Mouse (Mus musculus) heart, embryonic 11.5 days (tissue): ENCODE data around the gene Btbd6. TPM values are rescaled to one million over a fixed set of nuclear protein-coding genes. Genes with fewer than 3 reads are reported as not detected.
A peak's percentile ranks its signal among the peaks of the same experiment; 100 is the strongest.

Source experiments
- ATAC-seq: fragments of 200-750 bp; cut with Nextera tagmentation; replicated peaks from 2 replicates; pipeline ENCODE4 v1.8.0; 2017; ENCODE audit warnings: moderate library complexity; ENCODE audit not compliant: insufficient number of reproducible peaks, low FRiP score, low TSS enrichment
- H3K27ac ChIP-seq: fragments of 300-500 bp; sonication (generic); 2 replicates; pipeline ENCODE4 v1.5.1; 2014; ENCODE audit warnings: mild to moderate bottlenecking, low read depth, low read length
- H3K27me3 ChIP-seq: fragments of 300-500 bp; sonication (generic); 2 replicates; pipeline ENCODE4 v1.6.1; 2014; ENCODE audit warnings: mild to moderate bottlenecking, low read length, mixed read lengths; ENCODE audit not compliant: control insufficient read depth, insufficient read depth
- H3K36me3 ChIP-seq: fragments of 300-500 bp; sonication (generic); 2 replicates; pipeline ENCODE4 v1.6.1; 2014; ENCODE audit warnings: mild to moderate bottlenecking, low read length, moderate library complexity, mixed read lengths; ENCODE audit not compliant: control insufficient read depth, insufficient read depth
- H3K4me1 ChIP-seq: fragments of 300-500 bp; sonication (generic); 2 replicates; pipeline ENCODE4 v1.6.1; 2014; ENCODE audit warnings: low read length; ENCODE audit not compliant: control insufficient read depth, insufficient read depth
- H3K4me2 ChIP-seq: fragments of 300-500 bp; sonication (generic); 2 replicates; pipeline ENCODE4 v1.6.1; 2014; ENCODE audit warnings: mild to moderate bottlenecking, moderate library complexity
- H3K4me3 ChIP-seq: fragments of 300-500 bp; sonication (generic); 2 replicates; pipeline ENCODE4 v1.5.1; 2014; ENCODE audit warnings: low read depth, low read length
- H3K9ac ChIP-seq: fragments of 300-500 bp; sonication (generic); 2 replicates; pipeline ENCODE4 v1.6.1; 2014; ENCODE audit warnings: mild to moderate bottlenecking, low read depth, low read length, moderate library complexity
- H3K9me3 ChIP-seq: fragments of 300-500 bp; sonication (generic); replicated peaks from 2 replicates; pipeline ENCODE4 v1.6.1; 2016; ENCODE audit warnings: low read length; ENCODE audit not compliant: control insufficient read depth
- WGBS: fragments of 180-500 bp; shearing (Covaris S2); extraction: QIAGEN DNeasy Blood & Tissue Kit; methylation state at CpG from one replicate; pipeline ENCODE4 v1.1.7; 2014; ENCODE audit not compliant: insufficient replicate concordance; 5-methylcytosine and 5-hydroxymethylcytosine counted together
- polyA plus RNA-seq: library from polyadenylated mRNA; unstranded; fragments of >200 nt; fragmentation: Nextera tagmentation; extraction: Ambion mirVana; gene quantifications from 2 replicates; pipeline ENCODE4 v1.2.1, GENCODE M21; 2014

The Btbd6 gene
- polyA plus RNA-seq, 1 experiment from 2014 or later, result 18.9 TPM

- Histone ChIP-seq H3K36me3 (peaks cover 49% of the 10 kb centered on the region), H3K4me3 (no peak overlapping the region), H3K4me1 (peaks cover 9% of the 10 kb centered on the region; the same call in 1 of the 2 replicates), H3K9me3 (no peaks in the 10 kb centered on the region), H3K27ac (no peak overlapping the region; the same call in 1 of the 2 replicates), H3K9ac (no peak overlapping the region), H3K27me3 (no peaks in the 10 kb centered on the region), H3K4me2 (no peak overlapping the region)
- ATAC-seq, result no peak
- 77% methylated on average over 5 of the region's 5 CpGs for whole genome bisulfite sequencing
Observed at GRCm38 (mm10) chr12:112961872-112962271, 14.4 kb upstream of the Btbd6 start.

- Histone ChIP-seq H3K4me1 (no peaks in the 10 kb centered on the region), H3K27ac (no peak overlapping the region), H3K9me3 (no peaks in the 10 kb centered on the region), H3K4me2 (no peak overlapping the region), H3K9ac (no peak overlapping the region), H3K36me3 (peaks cover 57% of the 10 kb centered on the region), H3K27me3 (no peaks in the 10 kb centered on the region), H3K4me3 (no peak overlapping the region)
- 92% methylated on average over 13 of the region's 13 CpGs for WGBS
- ATAC-seq, result no peak
Observed at GRCm38 (mm10) chr12:112965783-112966182, 10.5 kb upstream of the Btbd6 start.

GRCm38 (mm10) chr12:112968943-112969342, 7.3 kb upstream of the Btbd6 start:
- H3K9ac ChIP-seq, result no peak overlapping the region
- no peaks in the 10 kb centered on the region for H3K27me3 ChIP-seq
- H3K9me3 ChIP-seq, result no peaks in the 10 kb centered on the region
- no peak overlapping the region for H3K4me2 ChIP-seq
- H3K27ac ChIP-seq, result no peak overlapping the region
- H3K36me3 ChIP-seq, result peaks cover 64% of the 10 kb centered on the region
- no peak for ATAC-seq
- WGBS, result 74% methylated on average over 8 of the region's 8 CpGs
- no peaks in the 10 kb centered on the region for H3K4me1 ChIP-seq
- no peak overlapping the region for H3K4me3 ChIP-seq

- Histone ChIP-seq H3K27ac (no peak overlapping the region), H3K4me1 (no peaks in the 10 kb centered on the region), H3K36me3 (peaks cover 59% of the 10 kb centered on the region), H3K27me3 (no peaks in the 10 kb centered on the region), H3K9ac (no peak overlapping the region), H3K9me3 (no peaks in the 10 kb centered on the region), H3K4me2 (no peak overlapping the region), H3K4me3 (no peak overlapping the region)
- 74% methylated on average over 6 of the region's 6 CpGs for WGBS
- no peak for ATAC-seq
Observed at GRCm38 (mm10) chr12:112969616-112970015, 6.7 kb upstream of the Btbd6 start.

DNA sequence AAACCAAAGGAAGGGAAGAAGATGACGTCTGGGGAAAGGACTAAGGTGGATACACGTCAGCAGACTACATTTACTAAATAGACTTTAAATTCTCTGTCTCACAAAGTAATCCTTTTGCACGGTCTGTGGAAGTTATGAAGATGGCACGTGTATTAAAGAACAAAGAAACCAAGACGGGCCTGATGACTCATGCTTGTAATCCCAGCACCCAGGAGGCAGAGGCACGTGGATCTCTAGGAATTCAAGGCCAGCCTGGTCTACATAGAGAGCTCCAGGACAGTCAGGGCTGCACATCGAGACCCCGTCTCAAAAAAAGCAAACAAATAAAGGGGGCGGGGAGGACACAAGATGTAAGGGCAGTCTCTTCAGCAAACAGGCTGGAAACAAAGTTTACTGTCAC, 1.5 kb upstream of the Btbd6 start:
- H3K9ac ChIP-seq, result no peak overlapping the region
- WGBS, result 89% methylated on average over 9 of the region's 9 CpGs
- peaks cover 49% of the 10 kb centered on the region for H3K36me3 ChIP-seq
- no peak for ATAC-seq
- no peak overlapping the region for H3K4me2 ChIP-seq
- H3K4me3 ChIP-seq, result no peak overlapping the region
- H3K27me3 ChIP-seq, result no peaks in the 10 kb centered on the region
- no peaks in the 10 kb centered on the region for H3K9me3 ChIP-seq
- H3K27ac ChIP-seq, result no peak overlapping the region
- H3K4me1 ChIP-seq, result peaks cover 8% of the 10 kb centered on the region

- Histone ChIP-seq H3K27ac (peak overlapping the region; percentile 83), H3K4me3 (peak overlapping the region; percentile 61), H3K9me3 (no peaks in the 10 kb centered on the region), H3K36me3 (peaks cover 40% of the 10 kb centered on the region), H3K9ac (peak overlapping the region; percentile 76), H3K27me3 (no peaks in the 10 kb centered on the region), H3K4me2 (peak overlapping the region; percentile 89), H3K4me1 (peaks cover 8% of the 10 kb centered on the region)
- 43% methylated on average over 12 of the region's 12 CpGs for WGBS
- ATAC-seq, result peak; percentile 8; the same call in 1 of the 2 replicates
Observed at GRCm38 (mm10) chr12:112977156-112977555, 874 bp downstream of the Btbd6 start.

- H3K4me3 ChIP-seq, result no peak overlapping the region
- no peak overlapping the region for H3K4me2 ChIP-seq
- H3K4me1 ChIP-seq, result peaks cover 4% of the 10 kb centered on the region
- peaks cover 39% of the 10 kb centered on the region for H3K36me3 ChIP-seq
- H3K27ac ChIP-seq, result no peak overlapping the region
- 78% methylated on average over 2 of the region's 2 CpGs for WGBS
- no peaks in the 10 kb centered on the region for H3K27me3 ChIP-seq
- H3K9ac ChIP-seq, result no peak overlapping the region
- no peaks in the 10 kb centered on the region for H3K9me3 ChIP-seq
- ATAC-seq, result no peak
Observed at GRCm38 (mm10) chr12:112982031-112982430, 5.7 kb downstream of the Btbd6 start.

DNA sequence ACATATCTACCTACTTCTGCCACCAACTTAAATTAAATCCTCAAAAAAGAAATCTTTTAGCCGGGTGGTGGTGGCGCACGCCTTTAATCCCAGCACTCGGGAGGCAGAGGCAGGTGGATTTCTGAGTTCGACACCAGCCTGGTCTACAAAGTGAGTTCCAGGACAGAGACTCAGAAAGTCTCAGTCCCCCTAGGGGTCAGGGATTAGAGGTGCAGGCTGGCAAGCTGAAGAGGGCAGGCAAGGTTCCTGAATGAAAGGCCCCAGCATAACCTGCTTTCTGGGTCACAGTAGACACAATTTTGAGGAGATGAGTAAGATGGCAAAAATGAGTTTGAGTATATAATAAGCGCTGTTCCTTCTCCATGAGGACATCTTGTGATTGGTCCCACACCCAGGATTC, 9.1 kb downstream of the Btbd6 start:
- Histone ChIP-seq H3K27me3 (no peaks in the 10 kb centered on the region), H3K9me3 (no peaks in the 10 kb centered on the region), H3K27ac (no peak overlapping the region), H3K36me3 (peaks cover 22% of the 10 kb centered on the region), H3K4me3 (no peak overlapping the region), H3K9ac (no peak overlapping the region), H3K4me2 (no peak overlapping the region), H3K4me1 (no peaks in the 10 kb centered on the region; the same call in 1 of the 2 replicates)
- ATAC-seq, result no peak
- WGBS, result 86% methylated on average over 6 of the region's 6 CpGs

DNA sequence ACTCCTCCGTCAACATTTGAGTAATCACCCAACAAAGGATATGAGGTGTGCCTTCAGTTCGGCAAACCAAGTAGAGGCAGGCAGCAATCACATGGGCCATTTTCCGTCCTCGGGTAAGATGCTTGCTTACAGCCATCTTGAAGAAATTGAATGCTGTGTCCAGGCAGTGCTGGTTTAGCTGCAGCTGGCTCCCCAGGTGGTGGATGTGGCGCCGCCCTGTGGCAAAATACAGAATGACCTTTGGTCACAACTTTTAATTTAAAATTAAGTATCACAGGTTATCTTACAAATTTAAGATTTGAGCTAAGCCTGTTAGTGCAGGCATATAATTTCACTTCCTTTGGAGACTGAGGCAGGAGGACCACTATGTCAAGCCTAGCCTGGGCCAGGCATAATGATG, 11.6 kb downstream of the Btbd6 start:
- no peaks in the 10 kb centered on the region for H3K27me3 ChIP-seq
- H3K27ac ChIP-seq, result no peak overlapping the region
- no peak overlapping the region for H3K4me2 ChIP-seq
- H3K9me3 ChIP-seq, result no peaks in the 10 kb centered on the region
- H3K9ac ChIP-seq, result no peak overlapping the region
- ATAC-seq, result no peak
- H3K4me1 ChIP-seq, result no peaks in the 10 kb centered on the region; the same call in 1 of the 2 replicates
- WGBS, result 71% methylated on average over 6 of the region's 6 CpGs
- H3K36me3 ChIP-seq, result peaks cover 24% of the 10 kb centered on the region
- no peak overlapping the region for H3K4me3 ChIP-seq
